37 mouse cellular contexts compared by ENCODE assay signal in genomic region chr12:105224621-105225320, GRCm38 (mm10). TPM values are rescaled to one million over a fixed set of nuclear protein-coding genes. Genes with fewer than 3 reads are reported as not detected.
A peak's percentile ranks its signal among the peaks of the same experiment; 100 is the strongest.
DNase-seq lines count a peak whose midpoint lies in the region; TF ChIP-seq lines count a peak whose summit lies in the region.
"Had no signal": no experiment of that assay in that cellular context is flagged by ENCODE, and none has a peak within 500 bp of the region (broad histone marks: within the 10 kb centered on the region; RNA-seq: fewer than 3 reads in every experiment).

No protein-coding gene starts in this region.

- H3K4me1 ChIP-seq in ES-Bruce4 (ENCODE audit: control insufficient read depth, insufficient read depth, low read length), result peaks cover 8% of the 10 kb centered on the region
- H3K4me1 ChIP-seq: embryonic facial prominence, embryonic 12.5 days; embryonic facial prominence, embryonic 15.5 days; heart, embryonic 10.5 days; heart, embryonic 13.5 days; intestine, embryonic 15.5 days had no signal

- no peak for TF ChIP-seq CTCF in ES-Bruce4 (IDR thresholded peaks at IDR 0.05; ENCODE audit: low read depth, low read length)

- peak overlapping the region; percentile 99 for H3K27ac ChIP-seq in ES-Bruce4 (ENCODE audit: insufficient read depth, low read length)
- H3K27ac ChIP-seq: embryonic facial prominence, embryonic 12.5 days; embryonic facial prominence, embryonic 15.5 days; gastrocnemius, adult 2 months; heart, adult 2 months; heart, embryonic 10.5 days; heart, embryonic 13.5 days; hindbrain, embryonic 13.5 days; intestine, embryonic 15.5 days had no signal

- H3K4me3 ChIP-seq in ES-Bruce4 (ENCODE audit: low read depth, low read length), result peak overlapping the region; percentile 39
- H3K4me3 ChIP-seq: embryonic facial prominence, embryonic 12.5 days; embryonic facial prominence, embryonic 15.5 days; gastrocnemius, adult 2 months; heart, adult 2 months; heart, embryonic 10.5 days; heart, embryonic 13.5 days; hindbrain, embryonic 13.5 days; intestine, embryonic 15.5 days had no signal

- peak overlapping the region; percentile 40 for H3K9ac ChIP-seq in ES-Bruce4 (ENCODE audit: low read depth, poor library complexity, severe bottlenecking)
- H3K9ac ChIP-seq: embryonic facial prominence, embryonic 12.5 days; embryonic facial prominence, embryonic 15.5 days; forebrain, postnatal 0 days; heart, embryonic 13.5 days; hindbrain, embryonic 13.5 days; intestine, embryonic 15.5 days had no signal

- H3K36me3 ChIP-seq in ES-Bruce4 (ENCODE audit: control insufficient read depth, insufficient read depth, low read length, poor library complexity, severe bottlenecking), result no peaks in the 10 kb centered on the region
- H3K36me3 ChIP-seq: embryonic facial prominence, embryonic 12.5 days; embryonic facial prominence, embryonic 15.5 days; heart, embryonic 10.5 days; heart, embryonic 13.5 days; hindbrain, embryonic 13.5 days; intestine, embryonic 15.5 days had no signal

- no peaks in the 10 kb centered on the region for H3K9me3 ChIP-seq in ES-Bruce4 (replicated peaks; ENCODE audit: control insufficient read depth, insufficient read depth, low read length, poor library complexity, severe bottlenecking)
- H3K9me3 ChIP-seq: embryonic facial prominence, embryonic 12.5 days; embryonic facial prominence, embryonic 15.5 days; heart, embryonic 10.5 days; heart, embryonic 13.5 days; hindbrain, embryonic 13.5 days; intestine, embryonic 15.5 days had no signal

- no peak for TF ChIP-seq POLR2A in ES-Bruce4 (IDR thresholded peaks at IDR 0.05; ENCODE audit: insufficient read depth, low read length)

- no peaks in the 10 kb centered on the region for H3K27me3 ChIP-seq in ES-Bruce4 (ENCODE audit: control insufficient read depth, insufficient read depth, low read length, poor library complexity, severe bottlenecking)
- H3K27me3 ChIP-seq: embryonic facial prominence, embryonic 12.5 days; embryonic facial prominence, embryonic 15.5 days; heart, embryonic 13.5 days; hindbrain, embryonic 13.5 days; intestine, embryonic 15.5 days had no signal

- intact Hi-C loops in heart, postnatal 36 days (cut with DNase I), result no loop called here

- TF ChIP-seq EP300 in ES-Bruce4 (IDR thresholded peaks at IDR 0.05; ENCODE audit: insufficient read depth, low read depth, low read length), result peak; percentile 36; the same call in 1 of the 2 replicates

- DNase-seq in heart, adult 11 months, result peak; percentile 48
- no peak for DNase-seq in heart, postnatal 36 days
- DNase-seq in R1 (ENCODE audit: low read depth, low spot score), result peak; percentile 94
- no peak for DNase-seq in cerebellum, adult 11-12 months
- DNase-seq in retina, postnatal 1 day, result no peak
- DNase-seq: adrenal gland, adult 2 months; adrenal gland, postnatal 14 days; B cell, adult 2 months; cerebellum, adult 11 months; cerebellum, adult 8-10 months; cerebellum, postnatal 10 days; cerebellum, postnatal 36 days; forebrain, postnatal 0 days; gastrocnemius, adult 2 months; gastrocnemius, postnatal 14 days; heart, adult 2 months; heart, postnatal 14 days; kidney, adult 11 months; kidney, adult 8-10 months had no signal

RNA-seq across cellular contexts. Expression of gene Tcl1, which starts 2.2 kb away (rescaled TPM):
- total RNA-seq in heart, postnatal 36 days (2021), result not detected
- 47.2 and 52.8 TPM in 2 replicates for polyA plus RNA-seq in ES-Bruce4 (2011; ENCODE audit: insufficient read depth, insufficient read length, low read depth, missing spikeins)
- total RNA-seq: adrenal gland, postnatal 14 days; CH12.LX; forebrain, postnatal 0 days; gastrocnemius, adult 2 months; gastrocnemius, postnatal 14 days; heart, adult 2 months; heart, postnatal 14 days; hematopoietic stem cell, adult 5-6 weeks; MEL had no signal
- polyA plus RNA-seq: adrenal gland, adult 2 months; cortical plate, adult 2 months; embryonic facial prominence, embryonic 12.5 days; embryonic facial prominence, embryonic 15.5 days; forebrain, embryonic 11.5 days; forebrain, embryonic 14.5 days; forebrain, postnatal 0 days; frontal cortex, adult 2 months; gonadal fat pad, adult 2 months; heart, adult 2 months; heart, embryonic 10.5 days; heart, embryonic 13.5 days; heart, embryonic 16.5 days; hindbrain, embryonic 13.5 days; hindbrain, embryonic 16.5 days; intestine, embryonic 15.5 days had no signal

RNA-seq across cellular contexts. Expression of gene Tcl1b4, which starts 23.0 kb away (rescaled TPM):
- total RNA-seq in heart, postnatal 36 days (2021), result not detected
- polyA plus RNA-seq in ES-Bruce4 (2011; ENCODE audit: insufficient read depth, insufficient read length, low read depth, missing spikeins), result not detected in 2 replicates
- total RNA-seq: adrenal gland, adult 2 months; adrenal gland, postnatal 14 days; adrenal gland, postnatal 4 days; CH12.LX; forebrain, postnatal 0 days; gastrocnemius, adult 2 months; gastrocnemius, postnatal 14 days; heart, adult 2 months; heart, postnatal 14 days; hematopoietic stem cell, adult 5-6 weeks; MEL had no signal
- polyA plus RNA-seq: adrenal gland, adult 2 months; cortical plate, adult 2 months; embryonic facial prominence, embryonic 12.5 days; embryonic facial prominence, embryonic 15.5 days; forebrain, embryonic 11.5 days; forebrain, embryonic 14.5 days; forebrain, postnatal 0 days; frontal cortex, adult 2 months; gonadal fat pad, adult 2 months; heart, adult 2 months; heart, embryonic 10.5 days; heart, embryonic 13.5 days; heart, embryonic 16.5 days; hindbrain, embryonic 13.5 days; hindbrain, embryonic 16.5 days; intestine, embryonic 15.5 days had no signal

RNA-seq across cellular contexts. Expression of gene Tcl1b3, which starts 33.9 kb away (rescaled TPM):
- not detected for total RNA-seq in heart, postnatal 36 days (2021)
- not detected in 2 replicates for polyA plus RNA-seq in ES-Bruce4 (2011; ENCODE audit: insufficient read depth, insufficient read length, low read depth, missing spikeins)
- total RNA-seq: adrenal gland, adult 2 months; adrenal gland, postnatal 14 days; adrenal gland, postnatal 4 days; CH12.LX; forebrain, postnatal 0 days; gastrocnemius, adult 2 months; gastrocnemius, postnatal 14 days; heart, adult 2 months; heart, postnatal 14 days; hematopoietic stem cell, adult 5-6 weeks; MEL had no signal
- polyA plus RNA-seq: adrenal gland, adult 2 months; cortical plate, adult 2 months; embryonic facial prominence, embryonic 12.5 days; embryonic facial prominence, embryonic 15.5 days; forebrain, embryonic 11.5 days; forebrain, embryonic 14.5 days; forebrain, postnatal 0 days; frontal cortex, adult 2 months; gonadal fat pad, adult 2 months; heart, adult 2 months; heart, embryonic 10.5 days; heart, embryonic 13.5 days; heart, embryonic 16.5 days; hindbrain, embryonic 13.5 days; hindbrain, embryonic 16.5 days; intestine, embryonic 15.5 days had no signal

RNA-seq across cellular contexts. Expression of gene Tcl1b5, which starts 48.6 kb away (rescaled TPM):
- total RNA-seq in heart, postnatal 36 days (2021), result not detected
- not detected in 2 replicates for polyA plus RNA-seq in ES-Bruce4 (2011; ENCODE audit: insufficient read depth, insufficient read length, low read depth, missing spikeins)
- total RNA-seq: adrenal gland, adult 2 months; adrenal gland, postnatal 14 days; adrenal gland, postnatal 4 days; CH12.LX; forebrain, postnatal 0 days; gastrocnemius, adult 2 months; gastrocnemius, postnatal 14 days; heart, adult 2 months; heart, postnatal 14 days; hematopoietic stem cell, adult 5-6 weeks; MEL had no signal
- polyA plus RNA-seq: adrenal gland, adult 2 months; cortical plate, adult 2 months; embryonic facial prominence, embryonic 12.5 days; embryonic facial prominence, embryonic 15.5 days; forebrain, embryonic 11.5 days; forebrain, embryonic 14.5 days; forebrain, postnatal 0 days; frontal cortex, adult 2 months; gonadal fat pad, adult 2 months; heart, adult 2 months; heart, embryonic 10.5 days; heart, embryonic 13.5 days; heart, embryonic 16.5 days; hindbrain, embryonic 13.5 days; hindbrain, embryonic 16.5 days; intestine, embryonic 15.5 days had no signal

Comparison
In these comparisons a context has a peak if more than half of its experiments do, and no peak if none do; other contexts are left out.
1. DNase-seq: peak in heart, adult 11 months (single experiment) and R1 (single experiment); none in heart, postnatal 36 days (0 of 2), cerebellum, adult 11-12 months (single experiment) and retina, postnatal 1 day (single experiment).